In the genomic region with DNA sequence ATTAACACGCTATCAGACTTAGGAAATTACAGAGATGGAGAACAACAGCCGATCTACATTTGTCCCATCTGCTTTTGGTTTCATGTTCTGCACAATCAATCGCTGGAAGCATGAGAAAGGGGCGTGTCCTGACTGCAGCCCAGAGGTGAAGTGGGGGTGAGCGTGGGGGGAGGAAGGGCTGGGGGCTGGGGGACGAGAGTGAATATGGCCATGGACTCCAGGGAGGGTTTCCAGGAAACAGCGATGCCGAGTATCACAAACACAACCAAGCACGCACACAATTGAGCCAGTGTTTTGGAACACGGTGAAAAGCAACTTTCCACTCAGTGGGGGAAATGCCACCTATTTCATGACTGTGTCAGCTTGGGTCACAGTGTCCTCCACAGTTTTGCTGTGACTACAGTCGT, we compare ENCODE assay signal across 8 mouse cellular contexts.
DNase-seq lines count a peak whose midpoint lies in the region; ATAC-seq and TF ChIP-seq lines count a peak whose summit lies in the region.

No protein-coding gene starts in this region.

- H3K4me2 ChIP-seq in liver, postnatal 0 days (ENCODE audit: low read depth, low read length) = no peak overlapping the region
- H3K4me2 ChIP-seq in neural tube, embryonic 15.5 days = peak overlapping the region; percentile 27

- TF ChIP-seq CTCF in liver, postnatal 0 days (IDR thresholded peaks at IDR 0.05; ENCODE audit: low read depth) = no peak

- H3K9ac ChIP-seq in liver, postnatal 0 days (replicated peaks) = no peak overlapping the region
- no peak overlapping the region for H3K9ac ChIP-seq in neural tube, embryonic 15.5 days (replicated peaks)

- 59% methylated on average over 11 of the region's 11 CpGs for WGBS in liver, postnatal 0 days (ENCODE audit: insufficient replicate concordance)
- 53% methylated on average over 11 of the region's 11 CpGs for WGBS in neural tube, embryonic 15.5 days

- no peak for TF ChIP-seq EP300 in liver, postnatal 0 days (IDR thresholded peaks at IDR 0.05; ENCODE audit: low read depth)

- peak overlapping the region; percentile 22; the same call in 1 of the 2 replicates for H3K27ac ChIP-seq in liver, postnatal 0 days (ENCODE audit: low read depth)
- no peak overlapping the region for H3K27ac ChIP-seq in neural tube, embryonic 15.5 days (replicated peaks)

- no peak for DNase-seq in liver, postnatal 0 days
- DNase-seq in liver = no peak
- DNase-seq in heart, adult 9 months (ENCODE audit: low spot score in 2 of 2) = peak; percentile 61
- peak; percentile 47 for DNase-seq in kidney, postnatal 10 days
- DNase-seq in right cerebral cortex, postnatal 14 days = no peak
- no peak for DNase-seq in urinary bladder, postnatal 25 days (ENCODE audit: low spot score)
- no peak for DNase-seq in right cerebral cortex, postnatal 4 days

- H3K4me3 ChIP-seq in liver, postnatal 0 days (ENCODE audit: low read depth, low read length) = no peak overlapping the region
- H3K4me3 ChIP-seq in neural tube, embryonic 15.5 days (replicated peaks) = no peak overlapping the region

- no peaks in the 10 kb centered on the region for H3K9me3 ChIP-seq in liver, postnatal 0 days (ENCODE audit: low read length)
- no peaks in the 10 kb centered on the region for H3K9me3 ChIP-seq in neural tube, embryonic 15.5 days (replicated peaks)

- no peak for ATAC-seq in liver, postnatal 0 days
- ATAC-seq in neural tube, embryonic 15.5 days (ENCODE audit: low FRiP score) = no peak

- H3K4me1 ChIP-seq in liver, postnatal 0 days (ENCODE audit: insufficient read depth) = peaks cover 18% of the 10 kb centered on the region; the same call in 1 of the 2 replicates
- H3K4me1 ChIP-seq in neural tube, embryonic 15.5 days = peaks cover 22% of the 10 kb centered on the region; the same call in 1 of the 2 replicates

- H3K36me3 ChIP-seq in liver, postnatal 0 days (replicated peaks; ENCODE audit: insufficient read depth, low read length) = no peaks in the 10 kb centered on the region
- no peaks in the 10 kb centered on the region for H3K36me3 ChIP-seq in neural tube, embryonic 15.5 days

- no peaks in the 10 kb centered on the region for H3K27me3 ChIP-seq in liver, postnatal 0 days (ENCODE audit: insufficient read depth, low read length)
- no peaks in the 10 kb centered on the region for H3K27me3 ChIP-seq in neural tube, embryonic 15.5 days (replicated peaks)

Comparison
In these comparisons a context has a peak if more than half of its experiments do, and no peak if none do; other contexts are left out.
1. DNase-seq: peak in heart, adult 9 months (2 of 2) and kidney, postnatal 10 days (single experiment); none in liver, postnatal 0 days (single experiment), liver (single experiment), right cerebral cortex, postnatal 14 days (single experiment), urinary bladder, postnatal 25 days (single experiment) and right cerebral cortex, postnatal 4 days (single experiment).